Mouse (Mus musculus): ENCODE results near the gene Atp1b1.

DNA sequence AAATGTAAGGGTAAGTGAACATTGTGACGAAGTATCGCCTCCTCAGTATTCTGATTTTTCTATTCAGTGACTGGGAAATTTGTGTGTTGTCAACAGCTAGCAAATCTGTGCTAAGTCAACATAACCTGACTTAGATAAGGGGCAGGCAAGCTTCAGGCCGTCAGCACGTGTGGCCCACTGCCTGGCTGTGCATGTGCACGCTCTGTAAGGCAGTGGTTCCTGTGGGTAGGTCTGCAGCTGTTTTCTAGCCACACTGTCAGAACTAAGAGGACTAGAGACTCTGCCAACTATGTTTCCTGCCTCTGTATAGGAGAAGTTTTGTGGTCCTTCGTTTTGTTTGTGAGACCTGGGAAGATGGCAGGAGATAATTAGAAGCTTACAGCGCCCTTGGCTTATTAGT, 31.9 kb downstream of the Atp1b1 start:
- TF ChIP-seq TAL1 (IDR thresholded peaks at IDR 0.05; ENCODE audit: low read length) (no peak), GATA1 (IDR thresholded peaks at IDR 0.05; ENCODE audit: low read length) (no peak)
